ENCODE assay signal across 7 mouse cellular contexts in the genomic region with DNA sequence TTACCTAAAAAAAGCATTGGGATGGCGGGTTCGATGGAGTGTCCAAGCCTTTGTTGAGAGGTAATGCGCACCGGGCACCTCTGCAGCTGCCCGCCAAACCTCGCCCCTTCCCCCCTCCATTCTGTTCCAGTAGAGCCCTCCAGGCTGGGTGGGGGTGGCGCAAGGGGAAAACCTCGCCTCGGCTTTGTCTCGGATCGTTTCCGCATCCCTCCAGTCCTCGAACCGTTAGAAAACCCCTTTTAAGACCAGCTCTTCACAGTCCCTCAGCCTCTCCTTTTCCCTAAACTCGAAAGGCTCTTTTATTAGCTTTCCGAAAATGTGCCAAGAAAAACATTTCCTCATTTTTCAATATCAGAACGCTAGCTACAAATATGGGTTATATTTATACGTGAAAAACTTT. TPM values are rescaled to one million over a fixed set of nuclear protein-coding genes. Genes with fewer than 3 reads are reported as not detected.
DNase-seq lines count a peak whose midpoint lies in the region; ATAC-seq lines count a peak whose summit lies in the region.

No protein-coding gene starts in this region.

- H3K27ac ChIP-seq in heart, embryonic 12.5 days (ENCODE audit: poor library complexity, severe bottlenecking) = peak overlapping the region; percentile 97
- peak overlapping the region; percentile 96 for H3K27ac ChIP-seq in stomach, embryonic 16.5 days (ENCODE audit: low read length)

- DNase-seq in A20 (ENCODE audit: low read depth, low spot score) = peak; percentile 84
- DNase-seq in CD4-positive helper T cell, adult 2 months (ENCODE audit: low read depth, low spot score) = peak; percentile 59
- peak; percentile 77 for DNase-seq in cerebellum, adult 9-11 months
- peak; percentile 78 for DNase-seq in kidney, postnatal 10 days
- peak; percentile 69 to 71 for DNase-seq in lung, postnatal 4 days

- H3K4me1 ChIP-seq in heart, embryonic 12.5 days (replicated peaks) = peaks cover 45% of the 10 kb centered on the region
- peaks cover 44% of the 10 kb centered on the region for H3K4me1 ChIP-seq in stomach, embryonic 16.5 days (ENCODE audit: control insufficient read depth, insufficient read depth, low read length)

- no peaks in the 10 kb centered on the region for H3K27me3 ChIP-seq in heart, embryonic 12.5 days (replicated peaks)
- no peaks in the 10 kb centered on the region for H3K27me3 ChIP-seq in stomach, embryonic 16.5 days (ENCODE audit: control insufficient read depth, insufficient read depth, low read length)

- H3K4me2 ChIP-seq in heart, embryonic 12.5 days = peak overlapping the region; percentile 91
- peak overlapping the region; percentile 75 for H3K4me2 ChIP-seq in stomach, embryonic 16.5 days (ENCODE audit: low read depth, low read length)

- peaks cover 43% of the 10 kb centered on the region for H3K36me3 ChIP-seq in heart, embryonic 12.5 days
- H3K36me3 ChIP-seq in stomach, embryonic 16.5 days (ENCODE audit: control insufficient read depth, insufficient read depth, low read length) = peaks cover 29% of the 10 kb centered on the region

- H3K9me3 ChIP-seq in heart, embryonic 12.5 days (replicated peaks) = no peaks in the 10 kb centered on the region
- no peaks in the 10 kb centered on the region for H3K9me3 ChIP-seq in stomach, embryonic 16.5 days (replicated peaks; ENCODE audit: control insufficient read depth, low read length)

- H3K4me3 ChIP-seq in heart, embryonic 12.5 days = peak overlapping the region; percentile 81
- peak overlapping the region; percentile 78 for H3K4me3 ChIP-seq in stomach, embryonic 16.5 days (replicated peaks; ENCODE audit: low read length)

- no peak for ATAC-seq in heart, embryonic 12.5 days (ENCODE audit: insufficient number of reproducible peaks, low FRiP score)
- ATAC-seq in stomach, embryonic 16.5 days (ENCODE audit: insufficient read depth, low FRiP score) = no peak

- WGBS in heart, embryonic 12.5 days = 0% methylated on average over 18 of the region's 18 CpGs
- under 1% methylated on average over 18 of the region's 18 CpGs for WGBS in stomach, embryonic 16.5 days

- peak overlapping the region; percentile 93 for H3K9ac ChIP-seq in heart, embryonic 12.5 days
- H3K9ac ChIP-seq in stomach, embryonic 16.5 days (ENCODE audit: low read length) = peak overlapping the region; percentile 94

RNA-seq across cellular contexts. Expression of a gene that starts 0.6 kb away (rescaled TPM):
- 743 and 773 TPM in 2 replicates for polyA plus RNA-seq in heart, embryonic 12.5 days (2016; fragmentation: Nextera tagmentation; extraction: Ambion mirVana)
- 649 and 665 TPM in 2 replicates for polyA plus RNA-seq in stomach, embryonic 16.5 days (2015; fragmentation: Nextera tagmentation; extraction: Ambion mirVana)

RNA-seq across cellular contexts. Expression of a gene that starts 3.8 kb away (rescaled TPM):
- 21.6 and 25.0 TPM in 2 replicates for polyA plus RNA-seq in heart, embryonic 12.5 days (2016; fragmentation: Nextera tagmentation; extraction: Ambion mirVana)
- polyA plus RNA-seq in stomach, embryonic 16.5 days (2015; fragmentation: Nextera tagmentation; extraction: Ambion mirVana) = 11.7 and 16.2 TPM in 2 replicates

RNA-seq across cellular contexts. Expression of a gene that starts 14.5 kb away (rescaled TPM):
- polyA plus RNA-seq in heart, embryonic 12.5 days (2016; fragmentation: Nextera tagmentation; extraction: Ambion mirVana) = 78.2 and 80.2 TPM in 2 replicates
- polyA plus RNA-seq in stomach, embryonic 16.5 days (2015; fragmentation: Nextera tagmentation; extraction: Ambion mirVana) = 55.8 and 58.2 TPM in 2 replicates

RNA-seq across cellular contexts. Expression of a gene that starts 16.0 kb away (rescaled TPM):
- 37.6 and 38.6 TPM in 2 replicates for polyA plus RNA-seq in heart, embryonic 12.5 days (2016; fragmentation: Nextera tagmentation; extraction: Ambion mirVana)
- 22.1 and 24.4 TPM in 2 replicates for polyA plus RNA-seq in stomach, embryonic 16.5 days (2015; fragmentation: Nextera tagmentation; extraction: Ambion mirVana)

RNA-seq across cellular contexts. Expression of a gene that starts 23.6 kb away (rescaled TPM):
- 48.9 and 50.7 TPM in 2 replicates for polyA plus RNA-seq in heart, embryonic 12.5 days (2016; fragmentation: Nextera tagmentation; extraction: Ambion mirVana)
- 48.9 and 51.5 TPM in 2 replicates for polyA plus RNA-seq in stomach, embryonic 16.5 days (2015; fragmentation: Nextera tagmentation; extraction: Ambion mirVana)
